Mouse (Mus musculus) G1E (cell line): Measurements from ENCODE around the gene Pnpla1.

Experiments used
- CTCF ChIP-seq: IDR thresholded peaks from 2 replicates; pipeline ENCODE4 v1.5.1; 2012; ENCODE audit warnings: low read depth, low read length, inconsistent platforms, mixed read lengths
- GATA1 ChIP-seq: IDR thresholded peaks from 2 replicates; pipeline ENCODE4 v1.6.1; 2012; ENCODE audit warnings: borderline replicate concordance, low read length, inconsistent platforms, mixed read lengths
- TAL1 ChIP-seq: conservative IDR thresholded peaks from 2 replicates; pipeline ENCODE4 v1.6.1; 2012; ENCODE audit warnings: low read depth, low read length, inconsistent platforms, mixed read lengths

DNA sequence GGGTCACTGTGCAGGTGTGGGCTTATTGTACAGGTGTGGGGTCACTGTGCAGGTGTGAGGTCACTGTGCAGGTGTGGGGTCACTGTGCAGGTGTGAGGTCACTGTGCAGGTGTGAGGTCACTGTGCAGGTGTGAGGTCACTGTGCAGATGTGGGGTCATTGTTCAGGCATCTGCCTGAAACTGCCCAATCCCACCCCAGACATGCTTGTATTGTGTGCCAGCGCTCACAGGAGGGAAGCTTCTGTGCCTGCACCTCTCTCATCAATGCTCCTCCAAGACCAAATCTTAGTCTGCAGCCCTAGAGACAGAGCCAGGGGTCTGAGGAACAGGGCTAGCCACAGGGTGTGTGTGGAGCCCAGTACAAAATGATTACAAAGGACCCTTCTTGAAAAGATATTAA is 58.3 kb downstream of the Pnpla1 start:
- TF ChIP-seq CTCF (no peak), TAL1 (no peak), GATA1 (no peak)
